Mouse (Mus musculus): ENCODE data around the gene Zfp189. TPM values are rescaled to one million over a fixed set of nuclear protein-coding genes. Genes with fewer than 3 reads are reported as not detected.
"Not testable (repeated sequence)": the region's sequence is repeated elsewhere in the genome, so short reads cannot be mapped to it uniquely, and the experiment has no call there.

The Zfp189 gene
- polyA plus RNA-seq, 2 experiments, result 5.8 to 10.4 TPM

GRCm38 (mm10) chr4:49480104-49480760 is 40.7 kb upstream of the Zfp189 start:
- TF ChIP-seq POLR2A (IDR thresholded peaks at IDR 0.05; ENCODE audit: borderline replicate concordance, extremely low read depth, insufficient read depth, insufficient read length), result no peak
- Histone ChIP-seq H3K4me3 (replicated peaks; ENCODE audit: low read length) (no peak overlapping the region; the same call in 1 of the 2 replicates), H3K36me3 (ENCODE audit: control insufficient read depth, insufficient read depth, low read length) (no peaks in the 10 kb centered on the region), H3K9me3 (ENCODE audit: control insufficient read depth, low read length) (no peaks in the 10 kb centered on the region), H3K9ac (ENCODE audit: low read depth, low read length, severe bottlenecking) (no peak overlapping the region), H3K27ac (replicated peaks; ENCODE audit: low read depth, low read length) (no peak overlapping the region), H3K27me3 (ENCODE audit: control insufficient read depth, insufficient read depth, low read length) (no peaks in the 10 kb centered on the region), H3K4me2 (replicated peaks; ENCODE audit: low read depth, low read length, severe bottlenecking) (peak overlapping the region; percentile 31; the same call in 1 of the 2 replicates), H3K4me1 (ENCODE audit: control insufficient read depth, insufficient read depth, low read length) (no peaks in the 10 kb centered on the region)
- WGBS, result 12% methylated on average over 21 of the region's 21 CpGs
- no peak for ATAC-seq (ENCODE audit: low FRiP score, low read depth)
- DNase-seq (ENCODE audit: low spot score), result peak; percentile 7

GRCm38 (mm10) chr4:49480896-49481295 is 40.1 kb upstream of the Zfp189 start:
- no peaks in the 10 kb centered on the region for H3K27me3 ChIP-seq (ENCODE audit: control insufficient read depth, insufficient read depth, low read length)
- 43% methylated on average over 3 of the region's 3 CpGs for WGBS
- H3K4me2 ChIP-seq (replicated peaks; ENCODE audit: low read depth, low read length, severe bottlenecking), result 0 out of 2 replicates have a peak overlapping the region, but pooled peaks have one; percentile 31
- DNase-seq (ENCODE audit: low spot score) (peak; percentile 14), ATAC-seq (ENCODE audit: low FRiP score, low read depth) (no peak)
- no peaks in the 10 kb centered on the region for H3K4me1 ChIP-seq (ENCODE audit: control insufficient read depth, insufficient read depth, low read length)
- no peak overlapping the region for H3K27ac ChIP-seq (replicated peaks; ENCODE audit: low read depth, low read length)
- no peak overlapping the region for H3K4me3 ChIP-seq (replicated peaks; ENCODE audit: low read length)
- no peaks in the 10 kb centered on the region for H3K36me3 ChIP-seq (ENCODE audit: control insufficient read depth, insufficient read depth, low read length)
- H3K9ac ChIP-seq (ENCODE audit: low read depth, low read length, severe bottlenecking), result no peak overlapping the region
- no peaks in the 10 kb centered on the region for H3K9me3 ChIP-seq (ENCODE audit: control insufficient read depth, low read length)
- no peak for TF ChIP-seq POLR2A (IDR thresholded peaks at IDR 0.05; ENCODE audit: borderline replicate concordance, extremely low read depth, insufficient read depth, insufficient read length)

DNA sequence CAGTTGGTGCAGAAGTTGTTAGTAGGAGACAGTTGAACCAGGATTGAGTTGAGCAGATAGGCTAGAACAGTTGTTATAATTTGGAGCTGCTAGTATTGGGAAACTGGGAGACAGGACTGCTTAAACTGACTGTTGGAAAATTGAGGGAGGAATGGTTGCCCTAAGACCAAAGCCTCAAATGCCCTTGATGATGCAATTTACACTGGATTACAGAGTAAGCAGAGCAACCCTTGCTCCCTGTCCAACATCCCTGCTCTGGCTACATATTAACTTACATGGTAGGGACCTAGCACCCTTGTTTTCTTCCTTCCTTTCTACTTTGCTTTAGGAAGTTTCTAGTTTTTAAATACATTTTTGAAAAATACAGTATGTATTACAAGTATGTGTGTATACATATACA is 35.5 kb upstream of the Zfp189 start:
- ATAC-seq (ENCODE audit: low FRiP score, low read depth), result no peak
- no peak for DNase-seq (ENCODE audit: low spot score)
- no peak overlapping the region for H3K27ac ChIP-seq (replicated peaks; ENCODE audit: low read depth, low read length)
- H3K4me3 ChIP-seq (replicated peaks; ENCODE audit: low read length), result no peak overlapping the region
- H3K36me3 ChIP-seq (ENCODE audit: control insufficient read depth, insufficient read depth, low read length), result no peaks in the 10 kb centered on the region
- H3K9me3 ChIP-seq (ENCODE audit: control insufficient read depth, low read length), result no peaks in the 10 kb centered on the region
- H3K9ac ChIP-seq (ENCODE audit: low read depth, low read length, severe bottlenecking), result no peak overlapping the region
- H3K4me1 ChIP-seq (ENCODE audit: control insufficient read depth, insufficient read depth, low read length), result no peaks in the 10 kb centered on the region
- H3K27me3 ChIP-seq (ENCODE audit: control insufficient read depth, insufficient read depth, low read length), result no peaks in the 10 kb centered on the region
- no peak overlapping the region for H3K4me2 ChIP-seq (replicated peaks; ENCODE audit: low read depth, low read length, severe bottlenecking)
- no peak for TF ChIP-seq POLR2A (IDR thresholded peaks at IDR 0.05; ENCODE audit: borderline replicate concordance, extremely low read depth, insufficient read depth, insufficient read length)

DNA sequence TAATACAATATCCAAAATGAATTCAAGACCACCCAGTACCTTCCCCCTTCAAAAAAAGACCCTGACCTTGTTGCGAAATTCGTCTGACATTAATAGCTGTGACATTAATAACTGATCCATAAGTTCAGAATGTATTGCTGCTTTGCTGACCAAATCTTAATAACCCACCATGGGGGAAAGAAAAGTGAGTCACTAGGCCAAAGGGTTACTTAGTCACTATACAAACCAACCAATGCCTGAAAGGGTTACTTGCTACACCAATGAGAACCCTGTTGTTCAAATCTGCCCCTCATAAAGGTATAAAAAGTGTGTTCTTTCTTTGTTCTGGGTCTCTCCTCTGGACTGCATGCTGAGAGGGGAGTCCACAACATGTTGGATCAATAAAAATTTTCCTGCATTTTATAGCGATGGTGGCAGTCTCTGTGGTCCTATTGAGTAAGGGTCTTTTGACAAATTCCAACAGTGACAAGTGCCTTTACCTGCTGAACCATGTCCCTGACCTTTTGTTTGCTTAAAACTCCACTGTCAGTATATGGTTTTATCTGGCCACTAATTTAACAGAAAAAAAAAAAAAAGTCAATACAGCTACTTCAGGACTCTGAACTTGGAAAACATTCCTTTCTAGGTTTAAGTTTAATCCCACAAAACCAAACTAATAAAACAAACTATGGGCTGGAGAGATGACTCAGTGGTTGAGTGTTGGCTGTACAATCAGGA is 34.9 kb upstream of the Zfp189 start:
- WGBS, result 59% methylated on average over 3 of the region's 3 CpGs
- not testable (repeated sequence) for H3K36me3 ChIP-seq (ENCODE audit: control insufficient read depth, insufficient read depth, low read length); H3K27ac ChIP-seq (replicated peaks; ENCODE audit: low read depth, low read length); H3K4me1 ChIP-seq (ENCODE audit: control insufficient read depth, insufficient read depth, low read length); DNase-seq (ENCODE audit: low spot score); H3K9ac ChIP-seq (ENCODE audit: low read depth, low read length, severe bottlenecking); H3K4me2 ChIP-seq (replicated peaks; ENCODE audit: low read depth, low read length, severe bottlenecking); H3K4me3 ChIP-seq (replicated peaks; ENCODE audit: low read length); H3K27me3 ChIP-seq (ENCODE audit: control insufficient read depth, insufficient read depth, low read length); ATAC-seq (ENCODE audit: low FRiP score, low read depth); H3K9me3 ChIP-seq (ENCODE audit: control insufficient read depth, low read length)

DNA sequence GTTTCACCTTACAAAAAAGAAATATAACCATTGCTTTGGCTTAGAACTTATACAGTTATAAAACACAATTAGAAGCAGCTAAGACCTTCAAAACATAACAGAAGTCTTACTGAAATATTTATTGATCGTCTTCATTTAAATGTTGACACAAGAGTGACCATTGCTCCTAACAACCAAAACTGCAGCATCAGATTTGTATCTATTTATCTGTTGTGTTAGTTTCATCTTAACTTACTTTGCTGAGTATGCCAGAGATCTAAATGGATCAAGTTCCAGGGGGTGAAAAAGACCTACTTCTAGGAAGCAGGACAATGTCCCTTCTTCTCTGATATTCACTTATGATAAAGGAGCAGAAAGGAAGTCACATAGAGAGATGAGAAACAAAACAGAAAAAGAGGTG is 17.4 kb upstream of the Zfp189 start:
- H3K4me1 ChIP-seq (ENCODE audit: control insufficient read depth, insufficient read depth, low read length), result no peaks in the 10 kb centered on the region
- no peaks in the 10 kb centered on the region for H3K9me3 ChIP-seq (ENCODE audit: control insufficient read depth, low read length)
- ATAC-seq (ENCODE audit: low FRiP score, low read depth) (no peak), DNase-seq (ENCODE audit: low spot score) (no peak)
- TF ChIP-seq POLR2A (IDR thresholded peaks at IDR 0.05; ENCODE audit: borderline replicate concordance, extremely low read depth, insufficient read depth, insufficient read length), result no peak
- H3K4me2 ChIP-seq (replicated peaks; ENCODE audit: low read depth, low read length, severe bottlenecking), result no peak overlapping the region
- H3K4me3 ChIP-seq (replicated peaks; ENCODE audit: low read length), result no peak overlapping the region
- no peaks in the 10 kb centered on the region for H3K27me3 ChIP-seq (ENCODE audit: control insufficient read depth, insufficient read depth, low read length)
- 80% methylated on average over 1 of the region's 1 CpGs for WGBS
- no peaks in the 10 kb centered on the region for H3K36me3 ChIP-seq (ENCODE audit: control insufficient read depth, insufficient read depth, low read length)
- no peak overlapping the region for H3K27ac ChIP-seq (replicated peaks; ENCODE audit: low read depth, low read length)
- no peak overlapping the region for H3K9ac ChIP-seq (ENCODE audit: low read depth, low read length, severe bottlenecking)
